Mouse (Mus musculus): ENCODE data around the gene Tmem201. TPM values are rescaled to one million over a fixed set of nuclear protein-coding genes. Genes with fewer than 3 reads are reported as not detected.
A peak's percentile ranks its signal among the peaks of the same experiment; 100 is the strongest.

The Tmem201 gene
- polyA plus RNA-seq (2015; fragmentation: Nextera tagmentation; extraction: Ambion mirVana): 24.0 and 26.8 TPM in 2 replicates

GRCm38 (mm10) chr4:149737383-149738324, at the start of gene Tmem201:
Gene Tmem201, minus strand, starts transcription at chr4:149738044.
- peaks cover 40% of the 10 kb centered on the region for H3K4me1 ChIP-seq
- H3K9ac ChIP-seq: peak within 1 kb of the TSS; percentile 80
- ATAC-seq (ENCODE audit: insufficient read depth, low FRiP score, low read depth): peak; percentile 86

GRCm38 (mm10) chr4:149784901-149785300, 47.1 kb upstream of the Tmem201 start:
- H3K36me3 ChIP-seq: no peaks in the 10 kb centered on the region
- 88% methylated on average over 5 of the region's 5 CpGs for WGBS
- no peaks in the 10 kb centered on the region for H3K9me3 ChIP-seq
- no peak overlapping the region for H3K27ac ChIP-seq
- H3K4me3 ChIP-seq (replicated peaks): no peak overlapping the region
- no peak overlapping the region for H3K9ac ChIP-seq
- peaks cover 7% of the 10 kb centered on the region; the same call in 1 of the 2 replicates for H3K4me1 ChIP-seq
- ATAC-seq (ENCODE audit: insufficient read depth, low FRiP score, low read depth): no peak
- H3K4me2 ChIP-seq: no peak overlapping the region
- no peaks in the 10 kb centered on the region for H3K27me3 ChIP-seq (replicated peaks)

More at GRCm38 (mm10) chr4:149737383-149738324, at the start of gene Tmem201:
- Histone ChIP-seq H3K4me3 (replicated peaks) (peak within 1 kb of the TSS; percentile 87), H3K9me3 (no peaks in the 10 kb centered on the region), H3K36me3 (no peaks in the 10 kb centered on the region), H3K27me3 (replicated peaks) (no peaks in the 10 kb centered on the region), H3K27ac (peak within 1 kb of the TSS; percentile 82), H3K4me2 (peak within 1 kb of the TSS; percentile 91)
- under 1% methylated on average over 97 of the region's 97 CpGs for WGBS

- WGBS: 80% methylated on average over 9 of the region's 9 CpGs
- ATAC-seq (ENCODE audit: insufficient read depth, low FRiP score, low read depth): no peak
- H3K9ac ChIP-seq: no peak overlapping the region
- no peaks in the 10 kb centered on the region for H3K27me3 ChIP-seq (replicated peaks)
- peaks cover 3% of the 10 kb centered on the region; the same call in 1 of the 2 replicates for H3K4me1 ChIP-seq
- H3K4me3 ChIP-seq (replicated peaks): no peak overlapping the region
- no peaks in the 10 kb centered on the region for H3K36me3 ChIP-seq
- no peaks in the 10 kb centered on the region for H3K9me3 ChIP-seq
- H3K4me2 ChIP-seq: no peak overlapping the region
- H3K27ac ChIP-seq: no peak overlapping the region
Measured at GRCm38 (mm10) chr4:149784371-149784770, 46.5 kb upstream of the Tmem201 start.

GRCm38 (mm10) chr4:149782975-149783374, 45.1 kb upstream of the Tmem201 start:
- no peak overlapping the region for H3K4me3 ChIP-seq (replicated peaks)
- no peak overlapping the region for H3K9ac ChIP-seq
- H3K9me3 ChIP-seq: no peaks in the 10 kb centered on the region
- peak overlapping the region; percentile 49; the same call in 1 of the 2 replicates for H3K27ac ChIP-seq
- H3K4me2 ChIP-seq: no peak overlapping the region
- ATAC-seq (ENCODE audit: insufficient read depth, low FRiP score, low read depth): no peak
- H3K27me3 ChIP-seq (replicated peaks): no peaks in the 10 kb centered on the region
- H3K36me3 ChIP-seq: no peaks in the 10 kb centered on the region
- peaks cover 3% of the 10 kb centered on the region; the same call in 1 of the 2 replicates for H3K4me1 ChIP-seq
- 53% methylated on average over 8 of the region's 8 CpGs for WGBS

- Histone ChIP-seq H3K9ac (no peak overlapping the region), H3K4me1 (peaks cover 6% of the 10 kb centered on the region; the same call in 1 of the 2 replicates), H3K27me3 (replicated peaks) (no peaks in the 10 kb centered on the region), H3K4me3 (replicated peaks) (no peak overlapping the region), H3K9me3 (no peaks in the 10 kb centered on the region), H3K27ac (peak overlapping the region; percentile 46), H3K4me2 (no peak overlapping the region), H3K36me3 (no peaks in the 10 kb centered on the region)
- ATAC-seq (ENCODE audit: insufficient read depth, low FRiP score, low read depth): no peak
- WGBS: 36% methylated on average over 13 of the region's 13 CpGs
Measured at GRCm38 (mm10) chr4:149780565-149781356, 42.9 kb upstream of the Tmem201 start.

GRCm38 (mm10) chr4:149779966-149780365, 42.1 kb upstream of the Tmem201 start:
- Histone ChIP-seq H3K4me2 (no peak overlapping the region), H3K27ac (peak overlapping the region; percentile 46; the same call in 1 of the 2 replicates), H3K4me1 (peaks cover 10% of the 10 kb centered on the region), H3K9me3 (no peaks in the 10 kb centered on the region), H3K4me3 (replicated peaks) (no peak overlapping the region), H3K9ac (no peak overlapping the region), H3K27me3 (replicated peaks) (no peaks in the 10 kb centered on the region), H3K36me3 (no peaks in the 10 kb centered on the region)
- WGBS: 77% methylated on average over 9 of the region's 9 CpGs
- no peak for ATAC-seq (ENCODE audit: insufficient read depth, low FRiP score, low read depth)

GRCm38 (mm10) chr4:149777126-149777525, 39.3 kb upstream of the Tmem201 start:
- H3K4me3 ChIP-seq (replicated peaks): no peak overlapping the region
- H3K9me3 ChIP-seq: no peaks in the 10 kb centered on the region
- no peak overlapping the region for H3K4me2 ChIP-seq
- H3K4me1 ChIP-seq: peaks cover 26% of the 10 kb centered on the region
- ATAC-seq (ENCODE audit: insufficient read depth, low FRiP score, low read depth): no peak
- WGBS: 77% methylated on average over 9 of the region's 9 CpGs
- no peak overlapping the region for H3K9ac ChIP-seq
- H3K27ac ChIP-seq: no peak overlapping the region
- no peaks in the 10 kb centered on the region for H3K27me3 ChIP-seq (replicated peaks)
- no peaks in the 10 kb centered on the region for H3K36me3 ChIP-seq

GRCm38 (mm10) chr4:149775760-149776362, 38.0 kb upstream of the Tmem201 start:
- no peaks in the 10 kb centered on the region for H3K9me3 ChIP-seq
- H3K4me2 ChIP-seq: peak overlapping the region; percentile 17; the same call in 1 of the 2 replicates

GRCm38 (mm10) chr4:149775330-149775729, 37.5 kb upstream of the Tmem201 start:
- Histone ChIP-seq H3K4me2 (no peak overlapping the region), H3K9ac (no peak overlapping the region), H3K27ac (no peak overlapping the region), H3K9me3 (no peaks in the 10 kb centered on the region), H3K4me1 (peaks cover 26% of the 10 kb centered on the region), H3K4me3 (replicated peaks) (no peak overlapping the region), H3K36me3 (no peaks in the 10 kb centered on the region), H3K27me3 (replicated peaks) (no peaks in the 10 kb centered on the region)
- ATAC-seq (ENCODE audit: insufficient read depth, low FRiP score, low read depth): no peak
- WGBS: 53% methylated on average over 7 of the region's 7 CpGs

More at GRCm38 (mm10) chr4:149775760-149776362, 38.0 kb upstream of the Tmem201 start:
- Histone ChIP-seq H3K27ac (no peak overlapping the region), H3K4me1 (peaks cover 26% of the 10 kb centered on the region), H3K9ac (no peak overlapping the region), H3K36me3 (no peaks in the 10 kb centered on the region), H3K4me3 (replicated peaks) (no peak overlapping the region), H3K27me3 (replicated peaks) (no peaks in the 10 kb centered on the region)
- peak; percentile 45 for ATAC-seq (ENCODE audit: insufficient read depth, low FRiP score, low read depth)
- WGBS: 19% methylated on average over 8 of the region's 8 CpGs

- peak within 1 kb of the TSS; percentile 99 for H3K4me2 ChIP-seq
- peak within 1 kb of the TSS; percentile 63 for H3K9ac ChIP-seq
- H3K36me3 ChIP-seq: no peaks in the 10 kb centered on the region
- H3K9me3 ChIP-seq: no peaks in the 10 kb centered on the region
- WGBS: under 1% methylated on average over 51 of the region's 51 CpGs
- H3K4me1 ChIP-seq: peaks cover 23% of the 10 kb centered on the region
- H3K4me3 ChIP-seq (replicated peaks): peak within 1 kb of the TSS; percentile 71
- peak; percentile 96 for ATAC-seq (ENCODE audit: insufficient read depth, low FRiP score, low read depth)
- peak within 1 kb of the TSS; percentile 53; the same call in 1 of the 2 replicates for H3K27ac ChIP-seq
- no peaks in the 10 kb centered on the region for H3K27me3 ChIP-seq (replicated peaks)
Measured at GRCm38 (mm10) chr4:149774094-149774470, 36.2 kb upstream of the Tmem201 start, which contains the start of gene Slc25a33. Gene Slc25a33, minus strand, starts transcription at chr4:149774277.

GRCm38 (mm10) chr4:149773408-149774093, 35.7 kb upstream of the Tmem201 start:
- Histone ChIP-seq H3K4me3 (replicated peaks) (peak overlapping the region; percentile 71), H3K4me2 (peak overlapping the region; percentile 99), H3K36me3 (no peaks in the 10 kb centered on the region), H3K9me3 (no peaks in the 10 kb centered on the region), H3K4me1 (peaks cover 23% of the 10 kb centered on the region), H3K27ac (peak overlapping the region; percentile 53; the same call in 1 of the 2 replicates), H3K9ac (peak overlapping the region; percentile 63), H3K27me3 (replicated peaks) (no peaks in the 10 kb centered on the region)
- peak; percentile 2; the same call in 1 of the 2 replicates for ATAC-seq (ENCODE audit: insufficient read depth, low FRiP score, low read depth)
- under 1% methylated on average over 59 of the region's 65 CpGs for WGBS
